8 mouse cellular contexts compared by ENCODE assay signal in genomic region chr19:6376255-6376564, GRCm38 (mm10). TPM values are rescaled to one million over a fixed set of nuclear protein-coding genes. Genes with fewer than 3 reads are reported as not detected.
DNase-seq lines count a peak whose midpoint lies in the region; ATAC-seq lines count a peak whose summit lies in the region.

No protein-coding gene starts in this region.

- no peak overlapping the region for H3K4me3 ChIP-seq in heart, embryonic 13.5 days
- H3K4me3 ChIP-seq in neural tube, embryonic 15.5 days (replicated peaks), result no peak overlapping the region
- H3K4me3 ChIP-seq in embryonic facial prominence, embryonic 10.5 days, result no peak overlapping the region

- WGBS in heart, embryonic 13.5 days, result 72% methylated on average over 14 of the region's 14 CpGs
- WGBS in neural tube, embryonic 15.5 days, result 74% methylated on average over 14 of the region's 14 CpGs
- WGBS in embryonic facial prominence, embryonic 10.5 days, result 86% methylated on average over 14 of the region's 14 CpGs

- H3K27ac ChIP-seq in heart, embryonic 13.5 days (replicated peaks), result no peak overlapping the region
- no peak overlapping the region for H3K27ac ChIP-seq in neural tube, embryonic 15.5 days (replicated peaks)
- no peak overlapping the region for H3K27ac ChIP-seq in embryonic facial prominence, embryonic 10.5 days (replicated peaks)

- H3K36me3 ChIP-seq in heart, embryonic 13.5 days, result peaks cover 92% of the 10 kb centered on the region
- peaks cover 70% of the 10 kb centered on the region for H3K36me3 ChIP-seq in neural tube, embryonic 15.5 days
- peaks cover 97% of the 10 kb centered on the region for H3K36me3 ChIP-seq in embryonic facial prominence, embryonic 10.5 days (replicated peaks)

- no peak overlapping the region for H3K4me2 ChIP-seq in heart, embryonic 13.5 days
- H3K4me2 ChIP-seq in neural tube, embryonic 15.5 days, result no peak overlapping the region

- ATAC-seq in heart, embryonic 13.5 days (ENCODE audit: extremely low read depth, insufficient number of reproducible peaks, low FRiP score, low TSS enrichment), result no peak
- ATAC-seq in neural tube, embryonic 15.5 days (ENCODE audit: low FRiP score), result no peak

- H3K9ac ChIP-seq in heart, embryonic 13.5 days, result peak overlapping the region; percentile 19; the same call in 1 of the 2 replicates
- H3K9ac ChIP-seq in neural tube, embryonic 15.5 days (replicated peaks), result no peak overlapping the region

- H3K4me1 ChIP-seq in heart, embryonic 13.5 days, result peaks cover 27% of the 10 kb centered on the region
- H3K4me1 ChIP-seq in neural tube, embryonic 15.5 days, result peaks cover 19% of the 10 kb centered on the region
- H3K4me1 ChIP-seq in embryonic facial prominence, embryonic 10.5 days, result no peaks in the 10 kb centered on the region

- no peaks in the 10 kb centered on the region for H3K9me3 ChIP-seq in heart, embryonic 13.5 days
- no peaks in the 10 kb centered on the region for H3K9me3 ChIP-seq in neural tube, embryonic 15.5 days (replicated peaks)
- no peaks in the 10 kb centered on the region for H3K9me3 ChIP-seq in embryonic facial prominence, embryonic 10.5 days

- no peaks in the 10 kb centered on the region for H3K27me3 ChIP-seq in heart, embryonic 13.5 days (replicated peaks)
- H3K27me3 ChIP-seq in neural tube, embryonic 15.5 days (replicated peaks), result no peaks in the 10 kb centered on the region
- H3K27me3 ChIP-seq in embryonic facial prominence, embryonic 10.5 days (replicated peaks; ENCODE audit: low read depth, poor library complexity, severe bottlenecking), result no peaks in the 10 kb centered on the region

- no peak for DNase-seq in heart, adult 9 months (ENCODE audit: low spot score in 2 of 2)
- peak; percentile 50 for DNase-seq in neural tube, embryonic 10.5 days (ENCODE audit: extremely low spot score, low spot score)
- DNase-seq in adipocyte (ENCODE audit: low spot score), result peak; percentile 55
- DNase-seq in embryonic facial prominence, embryonic 10.5 days (ENCODE audit: low spot score), result peak; percentile 69
- peak; percentile 70 for DNase-seq in lung, postnatal 36 days
- no peak for DNase-seq in right cerebral cortex, adult 2 months (ENCODE audit: low spot score in 2 of 2)

RNA-seq across cellular contexts. Expression of gene Pygm, which starts 8.0 kb away (rescaled TPM):
- 203 and 219 TPM in 2 replicates for polyA plus RNA-seq in heart, embryonic 13.5 days (2015; fragmentation: Nextera tagmentation; extraction: Ambion mirVana)
- 7.5 and 12.0 TPM in 2 replicates for polyA plus RNA-seq in neural tube, embryonic 15.5 days (2015; fragmentation: Nextera tagmentation; extraction: Ambion mirVana)
- 1.1 and 2.2 TPM in 2 replicates for polyA plus RNA-seq in embryonic facial prominence, embryonic 10.5 days (2016; fragmentation: Nextera tagmentation; extraction: Ambion mirVana)

RNA-seq across cellular contexts. Expression of gene Sf1, which starts 12.7 kb away (rescaled TPM):
- 89.2 and 89.7 TPM in 2 replicates for polyA plus RNA-seq in heart, embryonic 13.5 days (2015; fragmentation: Nextera tagmentation; extraction: Ambion mirVana)
- 88.7 and 104 TPM in 2 replicates for polyA plus RNA-seq in neural tube, embryonic 15.5 days (2015; fragmentation: Nextera tagmentation; extraction: Ambion mirVana)
- 185 and 205 TPM in 2 replicates for polyA plus RNA-seq in embryonic facial prominence, embryonic 10.5 days (2016; fragmentation: Nextera tagmentation; extraction: Ambion mirVana)

RNA-seq across cellular contexts. Expression of gene Rasgrp2, which starts 22.9 kb away (rescaled TPM):
- polyA plus RNA-seq in heart, embryonic 13.5 days (2015; fragmentation: Nextera tagmentation; extraction: Ambion mirVana), result 38.4 and 53.6 TPM in 2 replicates
- polyA plus RNA-seq in neural tube, embryonic 15.5 days (2015; fragmentation: Nextera tagmentation; extraction: Ambion mirVana), result 197 and 217 TPM in 2 replicates
- polyA plus RNA-seq in embryonic facial prominence, embryonic 10.5 days (2016; fragmentation: Nextera tagmentation; extraction: Ambion mirVana), result 14.2 and 18.6 TPM in 2 replicates

RNA-seq across cellular contexts. Expression of gene Map4k2, which starts 35.3 kb away (rescaled TPM):
- 12.5 and 13.5 TPM in 2 replicates for polyA plus RNA-seq in heart, embryonic 13.5 days (2015; fragmentation: Nextera tagmentation; extraction: Ambion mirVana)
- polyA plus RNA-seq in neural tube, embryonic 15.5 days (2015; fragmentation: Nextera tagmentation; extraction: Ambion mirVana), result 21.9 and 22.2 TPM in 2 replicates
- 11.0 and 14.0 TPM in 2 replicates for polyA plus RNA-seq in embryonic facial prominence, embryonic 10.5 days (2016; fragmentation: Nextera tagmentation; extraction: Ambion mirVana)

RNA-seq across cellular contexts. Expression of gene Men1, which starts 41.4 kb away (rescaled TPM):
- 46.9 and 48.1 TPM in 2 replicates for polyA plus RNA-seq in heart, embryonic 13.5 days (2015; fragmentation: Nextera tagmentation; extraction: Ambion mirVana)
- polyA plus RNA-seq in neural tube, embryonic 15.5 days (2015; fragmentation: Nextera tagmentation; extraction: Ambion mirVana), result 71.4 and 71.6 TPM in 2 replicates
- polyA plus RNA-seq in embryonic facial prominence, embryonic 10.5 days (2016; fragmentation: Nextera tagmentation; extraction: Ambion mirVana), result 122 and 130 TPM in 2 replicates

Comparison
In these comparisons a context has a peak if more than half of its experiments do, and no peak if none do; other contexts are left out.
1. DNase-seq: peak in neural tube, embryonic 10.5 days (single experiment), adipocyte (single experiment), embryonic facial prominence, embryonic 10.5 days (single experiment) and lung, postnatal 36 days (single experiment); none in heart, adult 9 months (0 of 2) and right cerebral cortex, adult 2 months (0 of 2).
2. RNA of gene Pygm, which starts 8.0 kb away (polyA plus RNA-seq): 203 to 219 TPM in heart, embryonic 13.5 days; 7.5 to 12.0 TPM in neural tube, embryonic 15.5 days and 1.1 to 2.2 TPM in embryonic facial prominence, embryonic 10.5 days; every median in the first group is over 10 times any median in the second.